8 mouse cellular contexts compared by ENCODE assay signal in genomic region chr2:91457259-91457655, GRCm38 (mm10). TPM values are rescaled to one million over a fixed set of nuclear protein-coding genes. Genes with fewer than 3 reads are reported as not detected.
DNase-seq lines count a peak whose midpoint lies in the region; ATAC-seq and TF ChIP-seq lines count a peak whose summit lies in the region.

Gene Lrp4 (plus strand): TSS chr2:91457511.

- TF ChIP-seq CTCF in testis, adult 2 months (IDR thresholded peaks at IDR 0.05; ENCODE audit: control insufficient read depth, insufficient read depth, insufficient replicate concordance, low read depth, low read length), result no peak
- TF ChIP-seq CTCF in embryonic fibroblast, embryonic 13.5 days (IDR thresholded peaks at IDR 0.05; ENCODE audit: borderline replicate concordance, insufficient read depth, low read length), result no peak
- no peak for TF ChIP-seq CTCF in liver, postnatal 0 days (IDR thresholded peaks at IDR 0.05; ENCODE audit: low read depth)

- H3K9me3 ChIP-seq in heart, embryonic 16.5 days (replicated peaks; ENCODE audit: control insufficient read depth, low read length), result peaks cover 4% of the 10 kb centered on the region; the same call in 1 of the 2 replicates
- H3K9me3 ChIP-seq in liver, postnatal 0 days (ENCODE audit: low read length), result no peaks in the 10 kb centered on the region

- ATAC-seq in heart, embryonic 16.5 days (replicated peaks; ENCODE audit: extremely low read depth, insufficient read depth, low FRiP score), result peak; percentile 80
- peak; percentile 63 for ATAC-seq in liver, postnatal 0 days

- H3K36me3 ChIP-seq in testis, adult 2 months (ENCODE audit: control insufficient read depth, insufficient read depth, low read length), result no peaks in the 10 kb centered on the region
- no peaks in the 10 kb centered on the region for H3K36me3 ChIP-seq in heart, embryonic 16.5 days (ENCODE audit: control insufficient read depth, insufficient read depth)
- no peaks in the 10 kb centered on the region for H3K36me3 ChIP-seq in liver, postnatal 0 days (replicated peaks; ENCODE audit: insufficient read depth, low read length)

- peak within 1 kb of the TSS; percentile 80 for H3K4me3 ChIP-seq in testis, adult 2 months (ENCODE audit: control insufficient read depth, low read depth, low read length)
- peak within 1 kb of the TSS; percentile 54 for H3K4me3 ChIP-seq in embryonic fibroblast, embryonic 13.5 days (ENCODE audit: insufficient read depth, low read length)
- peak within 1 kb of the TSS; percentile 81 for H3K4me3 ChIP-seq in heart, embryonic 16.5 days (ENCODE audit: low read length)
- H3K4me3 ChIP-seq in liver, postnatal 0 days (ENCODE audit: low read depth, low read length), result peak within 1 kb of the TSS; percentile 66

- peaks cover 12% of the 10 kb centered on the region for H3K4me1 ChIP-seq in testis, adult 2 months (ENCODE audit: control insufficient read depth, insufficient read depth, low read length)
- no peaks in the 10 kb centered on the region for H3K4me1 ChIP-seq in embryonic fibroblast, embryonic 13.5 days (ENCODE audit: control insufficient read depth, insufficient read depth, low read length)
- H3K4me1 ChIP-seq in heart, embryonic 16.5 days (ENCODE audit: control insufficient read depth, insufficient read depth, low read length), result peaks cover 30% of the 10 kb centered on the region
- H3K4me1 ChIP-seq in liver, postnatal 0 days (ENCODE audit: insufficient read depth), result peaks cover 26% of the 10 kb centered on the region

- H3K27me3 ChIP-seq in testis, adult 2 months (ENCODE audit: control insufficient read depth, insufficient read depth, low read length), result no peaks in the 10 kb centered on the region
- H3K27me3 ChIP-seq in heart, embryonic 16.5 days (ENCODE audit: control insufficient read depth, insufficient read depth, low read length), result no peaks in the 10 kb centered on the region
- peaks cover 30% of the 10 kb centered on the region for H3K27me3 ChIP-seq in liver, postnatal 0 days (ENCODE audit: insufficient read depth, low read length)

- TF ChIP-seq POLR2A in testis, adult 2 months (IDR thresholded peaks at IDR 0.05; ENCODE audit: control insufficient read depth, low read depth, low read length), result no peak
- TF ChIP-seq POLR2A in embryonic fibroblast, embryonic 13.5 days (IDR thresholded peaks at IDR 0.05; ENCODE audit: low read depth, low read length), result peak; percentile 56

- peak within 1 kb of the TSS; percentile 88 for H3K9ac ChIP-seq in heart, embryonic 16.5 days (ENCODE audit: low read length)
- H3K9ac ChIP-seq in liver, postnatal 0 days (replicated peaks), result peak within 1 kb of the TSS; percentile 77

- WGBS in heart, embryonic 16.5 days, result 1% methylated on average over 23 of the region's 36 CpGs
- 1% methylated on average over 7 of the region's 36 CpGs for WGBS in liver, postnatal 0 days (ENCODE audit: insufficient replicate concordance)

- no peak for TF ChIP-seq EP300 in liver, postnatal 0 days (IDR thresholded peaks at IDR 0.05; ENCODE audit: low read depth)

- no peak for DNase-seq in testis, postnatal 14 days (ENCODE audit: low spot score)
- DNase-seq in kidney, postnatal 14 days, result peak; percentile 87
- DNase-seq in liver, postnatal 0 days, result peak; percentile 67
- DNase-seq in ovary, postnatal 14 days (ENCODE audit: low spot score), result peak; percentile 46
- no peak for DNase-seq in right cerebral cortex, postnatal 36 days (ENCODE audit: low spot score in 2 of 2)

- H3K4me2 ChIP-seq in heart, embryonic 16.5 days (ENCODE audit: low read depth, low read length), result peak within 1 kb of the TSS; percentile 78
- peak within 1 kb of the TSS; percentile 90 for H3K4me2 ChIP-seq in liver, postnatal 0 days (ENCODE audit: low read depth, low read length)

- no peak within 1 kb of the TSS for H3K27ac ChIP-seq in testis, adult 2 months (ENCODE audit: control insufficient read depth, insufficient read depth, low read depth, low read length)
- no peak within 1 kb of the TSS for H3K27ac ChIP-seq in embryonic fibroblast, embryonic 13.5 days (ENCODE audit: insufficient read depth, low read length)
- peak within 1 kb of the TSS; percentile 89 for H3K27ac ChIP-seq in heart, embryonic 16.5 days (ENCODE audit: low read length)
- peak within 1 kb of the TSS; percentile 82 for H3K27ac ChIP-seq in liver, postnatal 0 days (ENCODE audit: low read depth)

RNA-seq across cellular contexts. Expression of gene Lrp4, which starts in this region (rescaled TPM):
- polyA plus RNA-seq in testis, adult 2 months (2012; rRNA removed), result 0.44 and 0.96 TPM in 2 replicates
- polyA plus RNA-seq in embryonic fibroblast, embryonic 13.5 days (2011; ENCODE audit: insufficient read length, low read depth, missing spikeins), result 5.1 and 7.0 TPM in 2 replicates
- polyA plus RNA-seq in heart, embryonic 16.5 days (2015; fragmentation: Nextera tagmentation; extraction: Ambion mirVana), result 3.9 and 4.5 TPM in 2 replicates
- 1.4 and 1.5 TPM in 2 replicates for polyA plus RNA-seq in liver, postnatal 0 days (2015; fragmentation: Nextera tagmentation; extraction: Ambion mirVana)

Comparison
In these comparisons a context has a peak if more than half of its experiments do, and no peak if none do; other contexts are left out.
1. H3K27ac ChIP-seq: peak in heart, embryonic 16.5 days (single experiment) and liver, postnatal 0 days (single experiment); none in testis, adult 2 months (single experiment) and embryonic fibroblast, embryonic 13.5 days (single experiment).
2. DNase-seq: peak in kidney, postnatal 14 days (single experiment), liver, postnatal 0 days (single experiment) and ovary, postnatal 14 days (single experiment); none in testis, postnatal 14 days (single experiment) and right cerebral cortex, postnatal 36 days (0 of 2).
3. Peak in every context shown above with its lines, with median percentiles within 50 percentile points of each other: H3K4me3 ChIP-seq.